Mouse (Mus musculus): ENCODE results near the gene Oxct1. TPM values are rescaled to one million over a fixed set of nuclear protein-coding genes. Genes with fewer than 3 reads are reported as not detected.

The Oxct1 gene
- polyA plus RNA-seq, 1 experiment from 2014 or later: 44.9 TPM

GRCm38 (mm10) chr15:4124648-4125047 lies 98.5 kb downstream of the Oxct1 start:
- 79% methylated on average over 3 of the region's 3 CpGs for WGBS
- H3K4me3 ChIP-seq (ENCODE audit: low read depth, low read length): no peak overlapping the region
- H3K36me3 ChIP-seq (ENCODE audit: control insufficient read depth, insufficient read depth): peaks cover 5% of the 10 kb centered on the region; the same call in 1 of the 2 replicates
- H3K27me3 ChIP-seq (replicated peaks; ENCODE audit: control insufficient read depth, insufficient read depth, low read length): no peaks in the 10 kb centered on the region
- H3K9me3 ChIP-seq (ENCODE audit: control insufficient read depth): no peaks in the 10 kb centered on the region
- ATAC-seq: no peak
- no peak overlapping the region for H3K9ac ChIP-seq (ENCODE audit: low read depth, low read length)
- H3K27ac ChIP-seq (ENCODE audit: low read depth, low read length): no peak overlapping the region
- H3K4me1 ChIP-seq (replicated peaks; ENCODE audit: control insufficient read depth, insufficient read depth, low read length): no peaks in the 10 kb centered on the region
- TF ChIP-seq CTCF (IDR thresholded peaks at IDR 0.05; ENCODE audit: low read depth): no peak
- H3K4me2 ChIP-seq (replicated peaks; ENCODE audit: low read depth): no peak overlapping the region

DNA sequence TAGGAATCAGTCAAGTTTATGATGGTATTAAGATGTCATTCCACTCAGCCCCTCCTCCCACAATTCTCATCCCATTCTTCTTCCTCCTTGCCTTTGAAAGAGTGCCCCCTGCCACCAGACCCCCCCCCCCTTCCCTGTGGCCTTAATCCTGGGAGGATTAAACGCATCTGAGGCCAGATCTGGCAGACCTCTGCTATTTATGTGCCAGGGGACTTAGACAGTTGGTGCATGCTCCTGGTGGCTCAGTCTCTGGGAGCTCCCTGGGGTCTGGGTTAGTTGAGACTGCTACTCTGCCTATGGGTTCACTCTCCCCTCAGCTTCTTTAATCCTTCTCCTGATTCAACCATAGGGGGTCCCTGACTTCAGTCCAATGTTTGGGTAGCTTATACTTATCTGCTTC lies 112.3 kb downstream of the Oxct1 start:
- H3K36me3 ChIP-seq (ENCODE audit: control insufficient read depth, insufficient read depth): no peaks in the 10 kb centered on the region; the same call in 1 of the 2 replicates
- no peak overlapping the region for H3K27ac ChIP-seq (ENCODE audit: low read depth, low read length)
- no peaks in the 10 kb centered on the region for H3K27me3 ChIP-seq (replicated peaks; ENCODE audit: control insufficient read depth, insufficient read depth, low read length)
- no peak overlapping the region for H3K4me3 ChIP-seq (ENCODE audit: low read depth, low read length)
- ATAC-seq: no peak
- no peaks in the 10 kb centered on the region for H3K9me3 ChIP-seq (ENCODE audit: control insufficient read depth)
- no peaks in the 10 kb centered on the region for H3K4me1 ChIP-seq (replicated peaks; ENCODE audit: control insufficient read depth, insufficient read depth, low read length)
- no peak overlapping the region for H3K4me2 ChIP-seq (replicated peaks; ENCODE audit: low read depth)
- no peak for TF ChIP-seq CTCF (IDR thresholded peaks at IDR 0.05; ENCODE audit: low read depth)
- WGBS: 44% methylated on average over 1 of the region's 1 CpGs
- no peak overlapping the region for H3K9ac ChIP-seq (ENCODE audit: low read depth, low read length)

GRCm38 (mm10) chr15:4139516-4139915 lies 113.3 kb downstream of the Oxct1 start:
- no peak overlapping the region for H3K4me2 ChIP-seq (replicated peaks; ENCODE audit: low read depth)
- no peaks in the 10 kb centered on the region for H3K4me1 ChIP-seq (replicated peaks; ENCODE audit: control insufficient read depth, insufficient read depth, low read length)
- no peaks in the 10 kb centered on the region; the same call in 1 of the 2 replicates for H3K36me3 ChIP-seq (ENCODE audit: control insufficient read depth, insufficient read depth)
- H3K4me3 ChIP-seq (ENCODE audit: low read depth, low read length): no peak overlapping the region
- ATAC-seq: no peak
- no peak for TF ChIP-seq CTCF (IDR thresholded peaks at IDR 0.05; ENCODE audit: low read depth)
- no peaks in the 10 kb centered on the region for H3K27me3 ChIP-seq (replicated peaks; ENCODE audit: control insufficient read depth, insufficient read depth, low read length)
- H3K9me3 ChIP-seq (ENCODE audit: control insufficient read depth): no peaks in the 10 kb centered on the region
- WGBS: 83% methylated on average over 12 of the region's 12 CpGs
- no peak overlapping the region for H3K27ac ChIP-seq (ENCODE audit: low read depth, low read length)
- no peak overlapping the region for H3K9ac ChIP-seq (ENCODE audit: low read depth, low read length)

GRCm38 (mm10) chr15:4145352-4145751 lies 119.2 kb downstream of the Oxct1 start:
- Histone ChIP-seq H3K27ac (ENCODE audit: low read depth, low read length) (no peak overlapping the region), H3K4me3 (ENCODE audit: low read depth, low read length) (no peak overlapping the region), H3K27me3 (replicated peaks; ENCODE audit: control insufficient read depth, insufficient read depth, low read length) (no peaks in the 10 kb centered on the region), H3K9me3 (ENCODE audit: control insufficient read depth) (no peaks in the 10 kb centered on the region), H3K4me1 (replicated peaks; ENCODE audit: control insufficient read depth, insufficient read depth, low read length) (no peaks in the 10 kb centered on the region), H3K9ac (ENCODE audit: low read depth, low read length) (no peak overlapping the region), H3K4me2 (replicated peaks; ENCODE audit: low read depth) (no peak overlapping the region), H3K36me3 (ENCODE audit: control insufficient read depth, insufficient read depth) (no peaks in the 10 kb centered on the region)
- WGBS: 45% methylated on average over 5 of the region's 5 CpGs
- no peak for TF ChIP-seq CTCF (IDR thresholded peaks at IDR 0.05; ENCODE audit: low read depth)
- ATAC-seq: peak; percentile 72

GRCm38 (mm10) chr15:4147700-4148099 lies 121.5 kb downstream of the Oxct1 start:
- no peak overlapping the region for H3K27ac ChIP-seq (ENCODE audit: low read depth, low read length)
- ATAC-seq: no peak
- no peak for TF ChIP-seq CTCF (IDR thresholded peaks at IDR 0.05; ENCODE audit: low read depth)
- no peak overlapping the region for H3K4me3 ChIP-seq (ENCODE audit: low read depth, low read length)
- H3K27me3 ChIP-seq (replicated peaks; ENCODE audit: control insufficient read depth, insufficient read depth, low read length): no peaks in the 10 kb centered on the region
- H3K9me3 ChIP-seq (ENCODE audit: control insufficient read depth): no peaks in the 10 kb centered on the region
- no peak overlapping the region for H3K4me2 ChIP-seq (replicated peaks; ENCODE audit: low read depth)
- H3K36me3 ChIP-seq (ENCODE audit: control insufficient read depth, insufficient read depth): 0 out of 2 replicates have a peak, but pooled peaks cover under 1% of the 10 kb centered on the region
- H3K4me1 ChIP-seq (replicated peaks; ENCODE audit: control insufficient read depth, insufficient read depth, low read length): no peaks in the 10 kb centered on the region
- H3K9ac ChIP-seq (ENCODE audit: low read depth, low read length): no peak overlapping the region
- WGBS: 85% methylated on average over 2 of the region's 2 CpGs

DNA sequence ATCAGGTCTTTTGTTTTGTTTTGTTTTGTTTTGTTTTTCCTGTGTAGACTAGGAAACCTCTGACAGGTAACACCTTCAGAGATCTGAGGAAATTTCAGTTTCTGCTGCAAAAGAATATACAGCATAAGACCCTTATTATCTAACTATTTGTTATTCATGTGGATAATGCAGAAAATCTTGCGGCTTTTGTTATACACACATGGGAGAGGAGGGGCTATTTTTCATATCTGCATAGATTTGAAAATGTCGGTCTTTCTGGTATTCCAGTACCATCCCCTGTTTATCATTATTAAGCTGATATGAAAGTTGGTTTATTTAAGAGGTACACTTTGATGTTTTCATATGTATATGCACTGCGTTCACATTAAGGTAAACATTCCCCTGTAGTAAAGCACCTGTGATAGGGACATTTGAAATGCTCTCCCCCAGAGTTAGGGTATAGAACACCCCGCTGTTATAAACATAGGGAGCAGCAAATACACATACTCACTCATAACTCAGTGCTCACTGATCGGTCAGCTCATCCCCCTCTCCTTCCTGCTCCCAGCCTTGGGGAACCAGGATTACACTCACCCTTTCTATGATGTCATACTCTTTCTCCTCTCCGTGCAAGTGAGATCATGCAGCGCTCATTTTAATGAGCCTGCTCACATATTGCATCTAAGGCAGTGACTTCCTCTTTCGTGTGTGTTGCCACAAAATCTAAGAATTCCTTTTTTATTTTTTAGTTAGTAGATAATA lies 122.6 kb downstream of the Oxct1 start:
- no peak overlapping the region for H3K4me2 ChIP-seq (replicated peaks; ENCODE audit: low read depth)
- H3K4me3 ChIP-seq (ENCODE audit: low read depth, low read length): no peak overlapping the region
- no peak overlapping the region for H3K9ac ChIP-seq (ENCODE audit: low read depth, low read length)
- no peak overlapping the region for H3K27ac ChIP-seq (ENCODE audit: low read depth, low read length)
- H3K4me1 ChIP-seq (replicated peaks; ENCODE audit: control insufficient read depth, insufficient read depth, low read length): no peaks in the 10 kb centered on the region
- TF ChIP-seq CTCF (IDR thresholded peaks at IDR 0.05; ENCODE audit: low read depth): no peak
- H3K9me3 ChIP-seq (ENCODE audit: control insufficient read depth): no peaks in the 10 kb centered on the region
- no peak for ATAC-seq
- 83% methylated on average over 8 of the region's 8 CpGs for WGBS
- H3K36me3 ChIP-seq (ENCODE audit: control insufficient read depth, insufficient read depth): 0 out of 2 replicates have a peak, but pooled peaks cover 5% of the 10 kb centered on the region
- no peaks in the 10 kb centered on the region for H3K27me3 ChIP-seq (replicated peaks; ENCODE audit: control insufficient read depth, insufficient read depth, low read length)
